Mouse (Mus musculus): ENCODE results near the gene Rras. TPM values are rescaled to one million over a fixed set of nuclear protein-coding genes. Genes with fewer than 3 reads are reported as not detected.

Rras gene
- total and polyA plus RNA-seq, 3 experiments, result 5.0 to 24.1 TPM; not detected in 1

- Histone ChIP-seq H3K27me3 (ENCODE audit: control insufficient read depth in 1 of 2, insufficient read depth in 2 of 2, low read length in 2 of 2) (no peaks in the 10 kb centered on the region), H3K4me3 (ENCODE audit: control insufficient read depth in 1 of 2, insufficient read depth in 1 of 2, low read depth in 2 of 2, low read length in 2 of 2) (no peak overlapping the region), H3K9ac (ENCODE audit: control insufficient read depth, low read depth, low read length, poor library complexity, severe bottlenecking) (no peak overlapping the region), H3K4me1 (ENCODE audit: control insufficient read depth in 1 of 2, insufficient read depth in 2 of 2, low read length in 2 of 2) (peaks cover 5 to 16% of the 10 kb centered on the region in 2 experiments; a peak in 3 of 4 replicates), H3K9me3 (replicated peaks; ENCODE audit: insufficient read depth, low read length) (no peaks in the 10 kb centered on the region), H3K27ac (ENCODE audit: control insufficient read depth, low read depth, low read length) (no peak overlapping the region), H3K79me2 (ENCODE audit: control insufficient read depth, insufficient read depth, low read length, poor library complexity) (peaks cover 20% of the 10 kb centered on the region), H3K36me3 (ENCODE audit: control insufficient read depth in 1 of 2, insufficient read depth in 2 of 2, low read length in 2 of 2) (peaks cover 0 to 6% of the 10 kb centered on the region in 2 experiments; a peak in 2 of 4 replicates)
- no peak for TF ChIP-seq GABPA (IDR thresholded peaks at IDR 0.05; ENCODE audit: low read depth, low read length)
- TF ChIP-seq MAFK (IDR thresholded peaks at IDR 0.05; ENCODE audit: borderline replicate concordance, low read depth, low read length), result no peak
- no peak for TF ChIP-seq E2F4 (IDR thresholded peaks at IDR 0.05; ENCODE audit: borderline replicate concordance, low read depth, low read length)
- no peak for TF ChIP-seq ZC3H11A (IDR thresholded peaks at IDR 0.05; ENCODE audit: low read depth, low read length)
- TF ChIP-seq SMC3 (IDR thresholded peaks at IDR 0.05; ENCODE audit: low read depth, low read length), result no peak
- TF ChIP-seq MAX (IDR thresholded peaks at IDR 0.05; ENCODE audit: low read length), result no peak
- TF ChIP-seq NRF1 (IDR thresholded peaks at IDR 0.05; ENCODE audit: insufficient read depth, low read depth, low read length, poor library complexity, severe bottlenecking), result no peak
- TF ChIP-seq RCOR1 (IDR thresholded peaks at IDR 0.05; ENCODE audit: low read depth, low read length), result no peak
- no peak for TF ChIP-seq RAD21 (IDR thresholded peaks at IDR 0.05; ENCODE audit: low read depth, low read length)
- no peak for TF ChIP-seq BHLHE40 (IDR thresholded peaks at IDR 0.05; ENCODE audit: borderline replicate concordance, low read depth, low read length)
- no peak for TF ChIP-seq POLR2A (IDR thresholded peaks at IDR 0.05; ENCODE audit: control insufficient read depth in 1 of 2, insufficient read depth in 1 of 2, low read depth in 1 of 2, low read length in 2 of 2, poor library complexity in 1 of 2)
- TF ChIP-seq TCF12 (IDR thresholded peaks at IDR 0.05; ENCODE audit: low read depth, low read length), result no peak
- TF ChIP-seq TAL1 (IDR thresholded peaks at IDR 0.05; ENCODE audit: low read length), result no peak
- no peak for TF ChIP-seq POLR2AphosphoS2 (IDR thresholded peaks at IDR 0.05; ENCODE audit: low read length)
- DNase-seq (ENCODE audit: low read depth, low spot score), result no peak
Measured at GRCm38 (mm10) chr7:45056329-45056971, 38.7 kb downstream of the Rras start.

GRCm38 (mm10) chr7:45056972-45057348 is 39.2 kb downstream of the Rras start:
- Histone ChIP-seq H3K79me2 (ENCODE audit: control insufficient read depth, insufficient read depth, low read length, poor library complexity) (peaks cover 15% of the 10 kb centered on the region), H3K27me3 (ENCODE audit: control insufficient read depth in 1 of 2, insufficient read depth in 2 of 2, low read length in 2 of 2) (no peaks in the 10 kb centered on the region), H3K4me3 (ENCODE audit: control insufficient read depth in 1 of 2, insufficient read depth in 1 of 2, low read depth in 2 of 2, low read length in 2 of 2) (no peak overlapping the region), H3K9ac (ENCODE audit: control insufficient read depth, low read depth, low read length, poor library complexity, severe bottlenecking) (no peak overlapping the region), H3K36me3 (ENCODE audit: control insufficient read depth in 1 of 2, insufficient read depth in 2 of 2, low read length in 2 of 2) (peaks cover 0 to 9% of the 10 kb centered on the region in 2 experiments; a peak in 2 of 4 replicates), H3K9me3 (replicated peaks; ENCODE audit: insufficient read depth, low read length) (no peaks in the 10 kb centered on the region), H3K27ac (ENCODE audit: control insufficient read depth, low read depth, low read length) (no peak overlapping the region), H3K4me1 (ENCODE audit: control insufficient read depth in 1 of 2, insufficient read depth in 2 of 2, low read length in 2 of 2) (peaks cover 2 to 15% of the 10 kb centered on the region in 2 experiments; a peak in 3 of 4 replicates)
- no peak for TF ChIP-seq POLR2AphosphoS5 (IDR thresholded peaks at IDR 0.05; ENCODE audit: borderline replicate concordance, low read depth, low read length)
- no peak for TF ChIP-seq MYB (IDR thresholded peaks at IDR 0.05; ENCODE audit: low read depth, low read length)
- TF ChIP-seq CHD2 (IDR thresholded peaks at IDR 0.05; ENCODE audit: low read length), result no peak
- no peak for TF ChIP-seq NELFE (IDR thresholded peaks at IDR 0.05; ENCODE audit: low read depth, low read length)
- no peak for TF ChIP-seq ELF1 (IDR thresholded peaks at IDR 0.05; ENCODE audit: low read depth, low read length)
- TF ChIP-seq MAX (IDR thresholded peaks at IDR 0.05; ENCODE audit: low read length), result no peak
- no peak for TF ChIP-seq USF1 (IDR thresholded peaks at IDR 0.05; ENCODE audit: low read depth, low read length)
- TF ChIP-seq GABPA (IDR thresholded peaks at IDR 0.05; ENCODE audit: low read depth, low read length), result no peak
- TF ChIP-seq GATA1 (IDR thresholded peaks at IDR 0.05; ENCODE audit: low read depth, low read length), result no peak
- no peak for TF ChIP-seq HCFC1 (IDR thresholded peaks at IDR 0.05; ENCODE audit: low read depth, low read length)
- TF ChIP-seq EP300 (IDR thresholded peaks at IDR 0.05; ENCODE audit: low read depth in 1 of 2, low read length in 2 of 2), result no peak
- TF ChIP-seq SMC3 (IDR thresholded peaks at IDR 0.05; ENCODE audit: low read depth, low read length), result no peak
- no peak for TF ChIP-seq E2F4 (IDR thresholded peaks at IDR 0.05; ENCODE audit: borderline replicate concordance, low read depth, low read length)
- no peak for TF ChIP-seq NRF1 (IDR thresholded peaks at IDR 0.05; ENCODE audit: insufficient read depth, low read depth, low read length, poor library complexity, severe bottlenecking)
- DNase-seq (ENCODE audit: low read depth, low spot score), result no peak

Measured in MEL (cell line).